Mouse (Mus musculus) olfactory bulb, adult 2 months (tissue): ENCODE measurements around the gene Scamp3.
A peak's percentile ranks its signal among the peaks of the same experiment; 100 is the strongest.

Experiments
- CTCF ChIP-seq: fragments of 200-500 bp; IDR thresholded peaks from 2 replicates; pipeline ENCODE4 v1.5.1; 2012; ENCODE audit warnings: low read depth, mild to moderate bottlenecking, low read length, moderate library complexity; ENCODE audit not compliant: insufficient read depth
- POLR2A ChIP-seq: fragments of 200-500 bp; IDR thresholded peaks from 2 replicates; pipeline ENCODE4 v1.6.1; 2012; ENCODE audit warnings: mild to moderate bottlenecking, low read depth, low read length, moderate library complexity; ENCODE audit not compliant: insufficient read depth

GRCm38 (mm10) chr3:89225918-89226317 is 48.6 kb downstream of the Scamp3 start:
- TF ChIP-seq CTCF: no peak
- TF ChIP-seq POLR2A: 0 out of 2 replicates have a peak, but pooled peaks have one; percentile 28
